Mouse (Mus musculus) heart, embryonic 14.5 days (tissue): ENCODE results near the gene Sirpa. TPM values are rescaled to one million over a fixed set of nuclear protein-coding genes. Genes with fewer than 3 reads are reported as not detected.

ENCODE experiments used
- ATAC-seq: fragments of 200-750 bp; cut with Nextera tagmentation; 2 replicates; pipeline ENCODE4 v1.8.0; 2017; ENCODE audit warnings: low read depth, moderate TSS enrichment; ENCODE audit not compliant: insufficient number of reproducible peaks, insufficient read depth, low FRiP score
- H3K27ac ChIP-seq, 2 experiments: fragments of 200-500 bp in 1 of 2; fragments of 300-500 bp in 1 of 2; sonication (generic) in 1 of 2; replicated peaks in 1 of 2; 2 replicates each; pipeline ENCODE4 v1.5.1; 2012 to 2014; ENCODE audit warnings: low read depth in 2 of 2, low read length in 2 of 2, control low read depth in 1 of 2, mild to moderate bottlenecking in 1 of 2, mixed read lengths in 1 of 2; ENCODE audit not compliant: control insufficient read depth in 1 of 2, insufficient read depth in 1 of 2
- H3K27me3 ChIP-seq: fragments of 300-500 bp; sonication (generic); 2 replicates; pipeline ENCODE4 v1.6.1; 2014; ENCODE audit warnings: mild to moderate bottlenecking, low read length, control low read depth; ENCODE audit not compliant: control insufficient read depth, insufficient read depth
- H3K36me3 ChIP-seq: fragments of 300-500 bp; sonication (generic); 2 replicates; pipeline ENCODE4 v1.6.1; 2014; ENCODE audit warnings: mild to moderate bottlenecking, control low read depth, low read length, mixed read lengths; ENCODE audit not compliant: control insufficient read depth, insufficient read depth
- H3K4me1 ChIP-seq, 2 experiments: fragments of 200-500 bp in 1 of 2; fragments of 300-500 bp in 1 of 2; sonication (generic) in 1 of 2; 2 replicates each; pipeline ENCODE4 v1.6.1; 2012 to 2014; ENCODE audit warnings: low read length in 2 of 2, control low read depth in 1 of 2, mixed read lengths in 1 of 2; ENCODE audit not compliant: control insufficient read depth in 2 of 2, insufficient read depth in 2 of 2
- H3K4me2 ChIP-seq: fragments of 300-500 bp; sonication (generic); 2 replicates; pipeline ENCODE4 v1.6.1; 2014; ENCODE audit warnings: mild to moderate bottlenecking, low read length
- H3K4me3 ChIP-seq, 2 experiments: fragments of 200-500 bp in 1 of 2; fragments of 300-500 bp in 1 of 2; sonication (generic) in 1 of 2; 2 replicates each; pipeline ENCODE4 v1.5.1; 2012 to 2014; ENCODE audit warnings: low read length in 2 of 2, mild to moderate bottlenecking in 2 of 2, control low read depth in 1 of 2, low read depth in 1 of 2, moderate library complexity in 1 of 2; ENCODE audit not compliant: control insufficient read depth in 1 of 2, insufficient read depth in 1 of 2
- H3K9ac ChIP-seq: fragments of 300-500 bp; sonication (generic); 2 replicates; pipeline ENCODE4 v1.6.1; 2014; ENCODE audit warnings: mild to moderate bottlenecking, low read length
- H3K9me3 ChIP-seq: fragments of 300-500 bp; sonication (generic); 2 replicates; pipeline ENCODE4 v1.6.1; 2016; ENCODE audit warnings: low read length, control low read depth; ENCODE audit not compliant: control insufficient read depth
- WGBS: fragments of 180-500 bp; shearing (Covaris S2); extraction: QIAGEN DNeasy Blood & Tissue Kit; methylation state at CpG from one replicate; pipeline ENCODE4 v1.1.7; 2014; 5-methylcytosine and 5-hydroxymethylcytosine counted together
- polyA plus RNA-seq: library from polyadenylated mRNA; unstranded; fragments of >200 nt; fragmentation: Nextera tagmentation; extraction: Ambion mirVana; gene quantifications from 2 replicates; pipeline ENCODE4 v1.2.1, GENCODE M21; 2014

The Sirpa gene
- polyA plus RNA-seq, 1 experiment from 2014 or later = 19.8 TPM

GRCm38 (mm10) chr2:129606899-129607298 lies 14.3 kb downstream of the Sirpa start:
- no peak for ATAC-seq
- no peaks in the 10 kb centered on the region for H3K27me3 ChIP-seq
- 88% methylated on average over 2 of the region's 2 CpGs for WGBS

GRCm38 (mm10) chr2:129613971-129614370 lies 21.3 kb downstream of the Sirpa start:
- WGBS = 67% methylated on average over 6 of the region's 6 CpGs
- H3K36me3 ChIP-seq = peaks cover 34% of the 10 kb centered on the region
- no peak overlapping the region for H3K4me2 ChIP-seq
- no peaks in the 10 kb centered on the region for H3K27me3 ChIP-seq
- no peak overlapping the region for H3K9ac ChIP-seq
- no peak overlapping the region for H3K4me3 ChIP-seq
- H3K9me3 ChIP-seq = peaks cover 9% of the 10 kb centered on the region; the same call in 1 of the 2 replicates
- peaks cover 6 to 8% of the 10 kb centered on the region in 2 experiments; a peak in 3 of 4 replicates for H3K4me1 ChIP-seq
- H3K27ac ChIP-seq = no peak overlapping the region
- ATAC-seq = no peak

More at GRCm38 (mm10) chr2:129606899-129607298, 14.3 kb downstream of the Sirpa start:
- H3K36me3 ChIP-seq = peaks cover 25% of the 10 kb centered on the region
- H3K4me2 ChIP-seq = no peak overlapping the region
- no peak overlapping the region for H3K27ac ChIP-seq
- H3K4me1 ChIP-seq = peaks cover 4 to 26% of the 10 kb centered on the region in 2 experiments
- no peak overlapping the region for H3K4me3 ChIP-seq
- H3K9me3 ChIP-seq = no peaks in the 10 kb centered on the region
- H3K9ac ChIP-seq = no peak overlapping the region

GRCm38 (mm10) chr2:129614482-129615185 lies 22.0 kb downstream of the Sirpa start:
- peaks cover 30% of the 10 kb centered on the region for H3K36me3 ChIP-seq
- H3K4me3 ChIP-seq = no peak overlapping the region
- ATAC-seq = no peak

GRCm38 (mm10) chr2:129620148-129620547 lies 27.5 kb downstream of the Sirpa start:
- no peak overlapping the region for H3K27ac ChIP-seq
- H3K9ac ChIP-seq = no peak overlapping the region
- WGBS = 87% methylated on average over 7 of the region's 7 CpGs
- H3K9me3 ChIP-seq = peaks cover 9% of the 10 kb centered on the region; the same call in 1 of the 2 replicates
- no peak overlapping the region for H3K4me2 ChIP-seq
- peaks cover 23% of the 10 kb centered on the region for H3K36me3 ChIP-seq
- no peak overlapping the region for H3K4me3 ChIP-seq
- no peak for ATAC-seq
- H3K27me3 ChIP-seq = no peaks in the 10 kb centered on the region
- H3K4me1 ChIP-seq = peaks cover 8 to 17% of the 10 kb centered on the region in 2 experiments; a peak in 3 of 4 replicates

More at GRCm38 (mm10) chr2:129614482-129615185, 22.0 kb downstream of the Sirpa start:
- no peak overlapping the region for H3K27ac ChIP-seq
- H3K27me3 ChIP-seq = no peaks in the 10 kb centered on the region
- peaks cover 6 to 10% of the 10 kb centered on the region in 2 experiments; a peak in 3 of 4 replicates for H3K4me1 ChIP-seq
- WGBS = 93% methylated on average over 10 of the region's 10 CpGs
- no peak overlapping the region for H3K4me2 ChIP-seq
- H3K9ac ChIP-seq = no peak overlapping the region
- peaks cover 9% of the 10 kb centered on the region; the same call in 1 of the 2 replicates for H3K9me3 ChIP-seq

GRCm38 (mm10) chr2:129620881-129621280 lies 28.2 kb downstream of the Sirpa start:
- Histone ChIP-seq H3K36me3 (peaks cover 16% of the 10 kb centered on the region), H3K9ac (no peak overlapping the region), H3K4me2 (no peak overlapping the region), H3K27me3 (no peaks in the 10 kb centered on the region), H3K4me1 (peaks cover 8 to 17% of the 10 kb centered on the region in 2 experiments; a peak in 3 of 4 replicates), H3K9me3 (0 out of 2 replicates have a peak, but pooled peaks cover 3% of the 10 kb centered on the region), H3K4me3 (no peak overlapping the region), H3K27ac (no peak overlapping the region)
- 90% methylated on average over 5 of the region's 5 CpGs for WGBS
- ATAC-seq = no peak

- peaks cover 9% of the 10 kb centered on the region; the same call in 1 of the 2 replicates for H3K36me3 ChIP-seq
- no peak overlapping the region for H3K9ac ChIP-seq
- no peak overlapping the region for H3K27ac ChIP-seq
- peaks cover 8 to 19% of the 10 kb centered on the region in 2 experiments; a peak in 3 of 4 replicates for H3K4me1 ChIP-seq
- H3K4me2 ChIP-seq = no peak overlapping the region
- H3K4me3 ChIP-seq = no peak overlapping the region
- no peaks in the 10 kb centered on the region for H3K9me3 ChIP-seq
- 84% methylated on average over 9 of the region's 9 CpGs for WGBS
- ATAC-seq = no peak
- no peaks in the 10 kb centered on the region for H3K27me3 ChIP-seq
These were observed 29.2 kb downstream of the Sirpa start for GRCm38 (mm10) chr2:129621654-129622490.

- Histone ChIP-seq H3K9me3 (no peaks in the 10 kb centered on the region), H3K4me1 (peaks cover 11 to 24% of the 10 kb centered on the region in 2 experiments), H3K36me3 (peaks cover 9% of the 10 kb centered on the region; the same call in 1 of the 2 replicates), H3K9ac (no peak overlapping the region), H3K4me3 (no peak overlapping the region), H3K4me2 (no peak overlapping the region), H3K27ac (no peak overlapping the region), H3K27me3 (no peaks in the 10 kb centered on the region)
- no peak for ATAC-seq
- 87% methylated on average over 5 of the region's 5 CpGs for WGBS
These were observed 30.3 kb downstream of the Sirpa start for GRCm38 (mm10) chr2:129622918-129623317.
